Mouse (Mus musculus) layer of hippocampus, postnatal 25 days (tissue): ENCODE measurements around the gene Zfp667. TPM values are rescaled to one million over a fixed set of nuclear protein-coding genes. Genes with fewer than 3 reads are reported as not detected.
A peak's percentile ranks its signal among the peaks of the same experiment; 100 is the strongest.
"Not testable (repeated sequence)": the region's sequence is repeated elsewhere in the genome, so short reads cannot be mapped to it uniquely, and the experiment has no call there.

Experiments
- DNase-seq, 2 experiments: peaks; one replicate each; pipeline ENCODE4 v3.0.0; 2022; ENCODE audit warnings: mixed read lengths in 2 of 2, low spot score in 1 of 2; ENCODE audit errors: extremely low spot score in 1 of 2
- total RNA-seq, 2 experiments: library from RNA; stranded (reverse); gene quantifications; 2 replicates each; pipeline ENCODE4 v1.2.3; 2021

Zfp667 gene
- total RNA-seq, 2 experiments from 2014 or later = 16.5 to 17.6 TPM

DNA sequence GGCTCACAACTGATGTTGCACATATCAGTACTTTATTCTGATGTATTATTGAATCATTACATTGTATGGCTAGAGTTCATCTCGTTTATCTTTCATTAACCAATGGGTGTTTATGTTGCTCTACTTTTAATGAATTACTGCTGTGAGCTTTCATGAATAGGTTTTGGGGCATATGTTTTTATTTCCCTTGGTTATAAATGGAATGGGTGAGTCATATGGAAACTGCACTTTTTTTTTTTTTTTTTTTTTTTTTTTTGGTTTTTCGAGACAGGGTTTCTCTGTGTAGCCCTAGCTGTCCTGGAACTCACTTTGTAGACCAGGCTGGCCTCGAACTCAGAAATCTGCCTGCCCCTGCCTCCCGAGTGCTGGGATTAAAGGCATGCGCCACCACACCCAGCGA, 4.7 kb downstream of the Zfp667 start:
- not testable (repeated sequence) for DNase-seq

DNA sequence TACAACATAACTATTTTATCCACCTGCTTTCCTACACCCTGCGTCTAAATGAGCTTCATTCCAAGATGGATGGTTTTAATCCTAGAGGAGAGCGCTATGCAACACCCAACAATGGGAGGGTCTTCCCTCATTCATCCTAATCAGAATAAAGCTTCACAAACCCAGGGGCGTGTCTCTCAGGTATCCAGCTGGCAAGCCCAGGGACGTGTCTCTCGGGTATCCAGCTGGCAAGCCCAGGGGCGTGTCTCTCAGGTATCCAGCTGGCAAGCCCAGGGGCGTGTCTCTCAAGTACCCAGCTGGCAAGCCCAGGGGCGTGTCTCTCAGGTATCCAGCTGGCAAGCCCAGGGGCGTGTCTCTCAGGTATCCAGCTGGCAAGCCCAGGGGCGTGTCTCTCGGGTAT, 14.4 kb downstream of the Zfp667 start:
- DNase-seq = not testable (repeated sequence)

DNA sequence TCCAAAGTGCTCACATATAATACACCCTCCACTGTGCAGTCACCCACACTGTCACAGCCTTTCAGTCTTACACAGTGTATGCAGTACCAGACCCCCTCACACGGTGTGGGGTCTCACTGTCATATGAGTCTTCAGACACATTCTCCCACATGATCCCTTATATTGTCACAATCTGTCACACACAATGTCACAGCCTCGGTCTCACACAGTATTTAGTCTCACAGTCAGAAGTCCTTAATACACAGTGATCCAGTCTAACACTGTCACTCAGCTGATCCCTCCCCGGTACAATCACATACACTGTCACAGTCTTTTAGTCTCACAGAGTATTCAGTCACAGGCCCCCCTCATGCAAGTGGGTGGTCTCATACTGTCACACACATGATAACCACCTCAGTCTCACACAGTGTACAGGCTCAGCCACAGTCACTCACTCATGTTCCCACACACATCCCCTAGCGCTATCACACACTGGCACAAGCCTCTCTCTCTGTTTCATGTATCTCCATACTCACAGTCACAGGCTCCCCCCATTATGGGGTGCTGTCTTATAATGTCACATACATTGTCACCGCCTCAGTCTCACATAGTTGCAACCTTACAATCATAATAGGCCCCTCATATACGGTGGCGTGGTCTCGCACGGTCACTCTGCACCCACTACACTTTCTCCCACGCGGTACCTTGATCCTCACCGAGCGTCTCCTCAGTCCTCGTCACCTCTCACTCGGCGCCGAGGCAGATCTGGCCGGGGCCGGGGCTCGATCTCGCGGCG, 44.3 kb downstream of the Zfp667 start:
- DNase-seq = peak in 1 of 2 experiments; percentile 28

DNA sequence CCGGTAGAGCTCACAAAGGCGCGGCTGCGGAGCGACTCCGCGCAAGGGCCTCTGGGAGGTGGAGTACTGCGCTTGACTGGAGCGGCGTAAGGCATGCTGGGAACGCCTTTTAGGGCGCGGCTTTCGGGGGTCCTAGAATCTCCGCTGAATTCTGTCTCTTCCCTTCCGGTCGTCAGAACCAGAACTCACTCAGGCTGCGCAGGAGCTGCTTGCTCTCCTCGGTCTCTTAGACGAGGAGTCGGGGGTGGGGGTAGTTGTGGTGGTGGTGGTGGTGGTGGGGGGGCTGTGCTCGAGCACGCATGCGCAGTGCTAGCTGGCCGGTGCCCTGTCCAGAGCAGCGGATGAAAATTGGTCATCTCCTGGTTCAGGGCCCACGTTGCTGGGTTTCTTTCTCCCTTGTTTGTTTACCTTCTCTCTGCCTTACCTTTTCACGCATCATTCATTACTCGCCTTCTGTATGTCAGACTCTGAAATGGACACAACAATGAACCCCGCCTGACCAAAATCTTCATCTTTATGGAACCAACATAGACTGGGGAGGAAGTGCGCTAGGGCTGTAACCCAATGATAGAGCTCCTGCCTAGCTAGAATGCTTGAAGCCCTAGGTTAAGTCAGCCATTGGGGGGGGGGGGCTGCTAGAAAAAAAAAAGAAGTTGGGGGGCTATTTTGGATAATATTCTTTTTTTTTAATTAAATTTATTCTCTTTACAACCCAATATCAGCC, 45.0 kb downstream of the Zfp667 start, which contains the start of gene Zfp583:
Zfp583 (minus strand) TSS at position 53 of the 724 bp plus-strand sequence.
- DNase-seq = peak; percentile 73 to 82

DNA sequence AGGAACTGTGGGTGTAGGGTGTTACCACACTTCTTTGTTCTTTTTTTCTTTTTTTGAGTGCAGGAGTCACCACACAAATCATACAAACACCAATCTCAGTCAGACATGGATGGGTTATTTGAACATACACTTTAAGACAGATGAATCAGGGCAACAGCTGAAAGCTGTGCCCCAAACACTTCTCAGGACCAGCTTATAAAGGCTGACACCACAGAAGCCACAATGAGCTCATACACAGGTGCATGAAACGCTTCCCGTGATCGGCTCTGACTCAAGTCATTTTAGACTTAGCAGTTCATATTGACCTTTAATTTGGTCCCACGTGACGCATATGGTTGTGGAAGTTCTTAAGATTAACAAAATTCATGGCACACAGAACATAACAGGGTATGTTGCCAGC, 53.5 kb downstream of the Zfp667 start:
- DNase-seq = no peak

DNA sequence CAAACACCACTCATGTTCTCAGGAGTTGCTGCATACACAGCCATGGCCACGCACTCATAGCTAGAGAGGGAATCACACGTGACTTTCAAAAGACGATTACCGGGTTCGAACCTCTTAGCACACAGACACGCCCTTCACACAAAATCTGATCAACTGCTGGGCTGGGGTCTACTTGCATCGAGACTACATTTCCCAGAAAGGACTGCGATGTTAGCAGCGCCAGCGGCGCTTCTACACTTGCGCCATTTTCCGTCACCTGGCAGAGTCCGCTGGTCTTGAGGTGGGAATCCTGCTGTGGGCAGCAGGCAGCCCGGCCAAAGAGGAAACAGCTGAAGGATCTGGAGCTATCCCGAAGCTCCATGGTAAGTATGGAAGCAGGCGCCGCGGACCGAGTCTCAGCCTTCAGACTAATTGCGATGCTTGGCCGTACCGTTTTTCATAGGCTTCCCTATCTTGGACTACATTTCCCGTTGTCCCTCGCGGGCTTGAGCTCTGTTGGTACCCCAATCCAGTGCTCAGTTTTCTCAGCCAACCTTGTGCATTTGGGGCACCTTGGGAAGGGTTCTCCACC, 57.2 kb downstream of the Zfp667 start, which contains the start of gene Gm3854:
Gm3854 (plus strand) TSS at position 259 of the 571 bp plus-strand sequence.
- DNase-seq = peak; percentile 67 to 84

DNA sequence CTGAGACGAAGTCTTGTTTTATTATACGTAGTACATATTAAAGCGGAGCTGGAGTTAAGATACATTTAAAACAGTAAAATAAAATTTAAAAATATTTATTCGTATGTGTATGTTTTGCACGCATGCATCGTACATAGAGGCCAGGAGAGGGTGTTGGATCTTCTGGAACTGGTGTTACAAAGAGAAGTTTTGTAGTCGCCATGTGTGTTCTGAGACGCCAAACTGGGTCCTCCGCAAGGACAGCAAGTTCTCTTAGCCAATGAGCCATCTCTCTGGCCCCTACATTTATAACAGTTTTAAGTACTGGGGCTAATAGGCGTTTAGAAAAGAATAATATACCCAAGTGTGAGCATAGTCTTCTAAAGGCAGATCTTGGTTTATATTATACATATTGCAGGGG, 57.7 kb downstream of the Zfp667 start:
- DNase-seq = no peak

Other genes starting within 250 kb of the Zfp667 start
- not detected for gene Nlrp4c, start 241.4 kb upstream of the Zfp667 start, total RNA-seq
- 10 to 100 TPM; 25.5 to 28.2 TPM for gene Zfp787, start 130.6 kb upstream of the Zfp667 start, total RNA-seq
- 10 to 100 TPM; 58.2 to 66.7 TPM for gene Zfp444, start 114.4 kb upstream of the Zfp667 start, total RNA-seq
- not detected for gene Galp, start 89.5 kb upstream of the Zfp667 start, total RNA-seq
- not detected for gene Zscan5b, start 64.3 kb upstream of the Zfp667 start, total RNA-seq
- not detected for gene Epp13, start 33.9 kb upstream of the Zfp667 start, total RNA-seq
- 10 to 100 TPM; 10.2 to 12.0 TPM for gene Zfp583, start 44.7 kb downstream of the Zfp667 start, total RNA-seq
- gene Gm3854, start 57.2 kb downstream of the Zfp667 start, total RNA-seq = 1 to 10 TPM; 5.8 to 6.7 TPM
- 1 to 10 TPM; 3.8 to 5.6 TPM for gene Zfp78, start 76.7 kb downstream of the Zfp667 start, total RNA-seq
- 1 to 10 TPM; 6.7 to 7.8 TPM for gene Zfp28, start 96.7 kb downstream of the Zfp667 start, total RNA-seq
- 10 to 100 TPM; 18.4 to 22.0 TPM for gene Smim17, start 112.1 kb downstream of the Zfp667 start, total RNA-seq
- gene Gm20715, start 123.7 kb downstream of the Zfp667 start, total RNA-seq = under 1 TPM; 0.15 to 0.23 TPM
- 1 to 10 TPM; 1.3 to 2.8 TPM for gene Olfr1344, start 152.1 kb downstream of the Zfp667 start, total RNA-seq
- not detected for gene Olfr1336, start 169.6 kb downstream of the Zfp667 start, total RNA-seq
- gene Olfr1346, start 180.5 kb downstream of the Zfp667 start, total RNA-seq = not detected
- gene Olfr5, start 200.4 kb downstream of the Zfp667 start, total RNA-seq = not detected
- not detected for gene Olfr1347, start 213.2 kb downstream of the Zfp667 start, total RNA-seq
- gene Olfr1348, start 222.2 kb downstream of the Zfp667 start, total RNA-seq = not detected
- gene Olfr1349, start 236.4 kb downstream of the Zfp667 start, total RNA-seq = not detected